Mouse (Mus musculus) cerebellum, adult 9-10 months (tissue): ENCODE measurements around the gene BC049715.
"Not testable (repeated sequence)": the region's sequence is repeated elsewhere in the genome, so short reads cannot be mapped to it uniquely, and the experiment has no call there.

ENCODE experiments used
- DNase-seq: peaks from one replicate; pipeline ENCODE4 v3.0.0; 2022

Gene BC049715

GRCm38 (mm10) chr6:136852762-136853161 is 25.3 kb downstream of the BC049715 start:
- no peak for DNase-seq

- no peak for DNase-seq
Observed at GRCm38 (mm10) chr6:136854361-136854781, 26.9 kb downstream of the BC049715 start.

GRCm38 (mm10) chr6:136855183-136855582 is 27.8 kb downstream of the BC049715 start:
- no peak for DNase-seq

- DNase-seq, result no peak
Observed at GRCm38 (mm10) chr6:136856071-136856636, 28.7 kb downstream of the BC049715 start.

GRCm38 (mm10) chr6:136857186-136857872 is 29.9 kb downstream of the BC049715 start, which contains the start of gene Art4:
Gene Art4, minus strand, starts transcription at chr6:136857733.
- DNase-seq, result no peak

GRCm38 (mm10) chr6:136857873-136858260 is 30.4 kb downstream of the BC049715 start:
- DNase-seq, result no peak

- DNase-seq, result no peak
Observed at GRCm38 (mm10) chr6:136858420-136858819, 31.0 kb downstream of the BC049715 start.

- peak; percentile 22 for DNase-seq
Observed at GRCm38 (mm10) chr6:136861020-136861419, 33.6 kb downstream of the BC049715 start.

GRCm38 (mm10) chr6:136865360-136865759 is 37.9 kb downstream of the BC049715 start:
- DNase-seq, result no peak

GRCm38 (mm10) chr6:136866150-136866549 is 38.7 kb downstream of the BC049715 start:
- DNase-seq, result no peak

- no peak for DNase-seq
Observed at GRCm38 (mm10) chr6:136868921-136869320, 41.5 kb downstream of the BC049715 start.

GRCm38 (mm10) chr6:136874599-136874998 is 47.2 kb downstream of the BC049715 start:
- DNase-seq, result no peak

- no peak for DNase-seq
Observed at GRCm38 (mm10) chr6:136875670-136876069, 48.2 kb downstream of the BC049715 start, which contains the start of gene Mgp. Gene Mgp, minus strand, starts transcription at chr6:136875823.

- no peak for DNase-seq
Observed at GRCm38 (mm10) chr6:136881678-136882077, 54.3 kb downstream of the BC049715 start.

GRCm38 (mm10) chr6:136883431-136883915 is 56.0 kb downstream of the BC049715 start:
- no peak for DNase-seq

GRCm38 (mm10) chr6:136883961-136884360 is 56.5 kb downstream of the BC049715 start:
- DNase-seq, result no peak

- not testable (repeated sequence) for DNase-seq
Observed at GRCm38 (mm10) chr6:136884766-136885165, 57.3 kb downstream of the BC049715 start.

GRCm38 (mm10) chr6:136887854-136888253 is 60.4 kb downstream of the BC049715 start:
- no peak for DNase-seq

- DNase-seq, result no peak
Observed at GRCm38 (mm10) chr6:136889067-136889466, 61.6 kb downstream of the BC049715 start.

GRCm38 (mm10) chr6:136889554-136889953 is 62.1 kb downstream of the BC049715 start:
- no peak for DNase-seq
